Comparison of ENCODE assay signal across 10 mouse cellular contexts in genomic region chrX:48288008-48288407, GRCm38 (mm10).
"Had no signal": no experiment of that assay in that cellular context is flagged by ENCODE, and none has a peak within 500 bp of the region (broad histone marks: within the 10 kb centered on the region; RNA-seq: fewer than 3 reads in every experiment).

No protein-coding gene starts in this region.

- H3K9ac ChIP-seq: limb, embryonic 13.5 days; midbrain, embryonic 13.5 days had no signal

- H3K36me3 ChIP-seq: limb, embryonic 13.5 days; midbrain, embryonic 13.5 days had no signal

- DNase-seq: kidney, adult 11 months; kidney, adult 9 months; kidney, postnatal 10 days; kidney, postnatal 4 days; left cerebral cortex, postnatal 4 days; lung, adult 18-20 months; right cerebral cortex, postnatal 25 days; thymus, postnatal 4 days had no signal

- ATAC-seq: midbrain, embryonic 13.5 days had no signal

- H3K4me3 ChIP-seq: limb, embryonic 13.5 days; midbrain, embryonic 13.5 days had no signal

- H3K27ac ChIP-seq: limb, embryonic 13.5 days; midbrain, embryonic 13.5 days had no signal

- H3K4me2 ChIP-seq: limb, embryonic 13.5 days; midbrain, embryonic 13.5 days had no signal

- H3K9me3 ChIP-seq: limb, embryonic 13.5 days; midbrain, embryonic 13.5 days had no signal

- H3K4me1 ChIP-seq: limb, embryonic 13.5 days; midbrain, embryonic 13.5 days had no signal
